Mouse (Mus musculus) large intestine, adult 2 months (tissue): ENCODE data around the gene Hid1. TPM values are rescaled to one million over a fixed set of nuclear protein-coding genes. Genes with fewer than 3 reads are reported as not detected.

Source experiments
- DNase-seq: peaks from one replicate; pipeline ENCODE4 v3.0.0-alpha.2; 2012; ENCODE audit warnings: low read depth, low spot score
- WGBS: fragments of 180-500 bp; shearing (Covaris S2); methylation state at CpG from one replicate; pipeline ENCODE4 v1.1.7; 2018; 5-methylcytosine and 5-hydroxymethylcytosine counted together
- polyA plus RNA-seq: library from polyadenylated mRNA; depleted of rRNA; stranded (reverse); fragments of >200 nt; gene quantifications from 2 replicates; pipeline ENCODE4 v1.2.3, GENCODE M21; 2012; rRNA removed

The Hid1 gene
- polyA plus RNA-seq, 1 experiment = 25.7 TPM

GRCm38 (mm10) chr11:115301351-115301750 is 66.2 kb downstream of the Hid1 start:
- 69% methylated on average over 2 of the region's 2 CpGs for WGBS
- DNase-seq = no peak

DNA sequence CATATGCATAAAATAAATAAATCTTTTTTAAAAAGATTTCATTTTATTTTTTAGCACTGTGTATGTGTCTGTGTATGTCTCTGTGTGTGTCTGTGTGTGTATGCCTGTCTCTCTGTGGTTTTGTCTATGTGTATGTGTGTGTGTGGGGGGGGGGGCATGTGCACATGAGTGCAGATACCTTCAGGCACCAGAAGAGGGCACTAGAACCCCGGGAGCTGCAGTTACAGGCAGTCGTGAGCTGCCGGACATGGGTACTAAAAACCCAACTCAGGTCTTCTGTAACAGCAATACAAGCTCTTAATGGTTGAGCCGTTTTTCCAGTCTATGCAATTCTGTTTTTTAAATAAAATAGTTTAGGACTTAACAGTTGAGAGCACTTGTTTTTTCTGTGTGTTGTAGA is 66.8 kb downstream of the Hid1 start:
- no peak for DNase-seq
- 82% methylated on average over 4 of the region's 4 CpGs for WGBS

- DNase-seq = no peak
- 80% methylated on average over 8 of the region's 8 CpGs for WGBS
Measured at GRCm38 (mm10) chr11:115298160-115298559, 69.4 kb downstream of the Hid1 start.

Other genes starting within 250 kb of the Hid1 start
- gene Cd300lf, start 233.8 kb downstream of the Hid1 start, polyA plus RNA-seq = 4.8 and 6.3 TPM in 2 replicates
- gene Slc9a3r1, start 204.4 kb downstream of the Hid1 start, polyA plus RNA-seq = 492 and 733 TPM in 2 replicates
- 7.9 and 10.1 TPM in 2 replicates for gene Tmem104, start 180.3 kb downstream of the Hid1 start, polyA plus RNA-seq
- 25.3 and 25.4 TPM in 2 replicates for gene Nat9, start 179.9 kb downstream of the Hid1 start, polyA plus RNA-seq
- gene Grin2c, start 100.5 kb downstream of the Hid1 start, polyA plus RNA-seq = 0.04 TPM in 2 replicates
- gene Fdxr, start 90.7 kb downstream of the Hid1 start, polyA plus RNA-seq = 10.0 and 11.8 TPM in 2 replicates
- gene Fads6, start 70.1 kb downstream of the Hid1 start, polyA plus RNA-seq = 0.51 and 0.53 TPM in 2 replicates
- 0.05 and 0.63 TPM in 2 replicates for gene Otop2, start 60.6 kb downstream of the Hid1 start, polyA plus RNA-seq
- gene Ush1g, start 45.7 kb downstream of the Hid1 start, polyA plus RNA-seq = 0.02 and 0.11 TPM in 2 replicates
- gene Otop3, start 33.0 kb downstream of the Hid1 start, polyA plus RNA-seq = 0.06 and 0.12 TPM in 2 replicates
- 4.0 and 4.2 TPM in 2 replicates for gene Cdr2l, start 14.2 kb upstream of the Hid1 start, polyA plus RNA-seq
- gene Mrpl58, start 36.0 kb upstream of the Hid1 start, polyA plus RNA-seq = 77.6 and 92.0 TPM in 2 replicates
- 177 and 188 TPM in 2 replicates for gene Atp5h, start 52.2 kb upstream of the Hid1 start, polyA plus RNA-seq
- 24.2 and 29.0 TPM in 2 replicates for gene Kctd2, start 52.4 kb upstream of the Hid1 start, polyA plus RNA-seq
- gene Trim80, start 72.8 kb upstream of the Hid1 start, polyA plus RNA-seq = 0.86 and 1.9 TPM in 2 replicates
- 74.5 and 172 TPM in 2 replicates for gene Slc16a5, start 94.7 kb upstream of the Hid1 start, polyA plus RNA-seq
- 8.0 and 9.7 TPM in 2 replicates for gene Armc7, start 107.9 kb upstream of the Hid1 start, polyA plus RNA-seq
- gene Nt5c, start 124.1 kb upstream of the Hid1 start, polyA plus RNA-seq = 144 and 157 TPM in 2 replicates
- 503 and 505 TPM in 2 replicates for gene Jpt1, start 146.6 kb upstream of the Hid1 start, polyA plus RNA-seq
- 45.3 and 50.3 TPM in 2 replicates for gene Sumo2, start 168.5 kb upstream of the Hid1 start, polyA plus RNA-seq
- gene Nup85, start 196.7 kb upstream of the Hid1 start, polyA plus RNA-seq = 53.3 and 56.6 TPM in 2 replicates
- gene Mrps7, start 236.2 kb upstream of the Hid1 start, polyA plus RNA-seq = 31.4 and 33.2 TPM in 2 replicates
- gene Gga3, start 236.3 kb upstream of the Hid1 start, polyA plus RNA-seq = 16.2 and 20.9 TPM in 2 replicates
- gene Mif4gd, start 245.2 kb upstream of the Hid1 start, polyA plus RNA-seq = 112 and 114 TPM in 2 replicates